Mouse (Mus musculus) spleen, adult 18-20 months (tissue): ENCODE results near the gene Plcxd2.

Source experiments
- DNase-seq, 2 experiments: peaks; one replicate each; pipeline ENCODE4 v3.0.0; 2022; ENCODE audit warnings: mixed read lengths in 2 of 2

Plcxd2 gene

GRCm38 (mm10) chr16:46010153-46010905 is at the start of gene Plcxd2:
Plcxd2 (minus strand) TSS chr16:46010218.
- DNase-seq: peak; percentile 90 to 93

- no peak for DNase-seq
Observed at GRCm38 (mm10) chr16:46046906-46047305, 36.9 kb upstream of the Plcxd2 start.

- DNase-seq: no peak
Observed at GRCm38 (mm10) chr16:46036261-46036660, 26.2 kb upstream of the Plcxd2 start.

GRCm38 (mm10) chr16:46033896-46034295 is 23.9 kb upstream of the Plcxd2 start:
- no peak for DNase-seq

- DNase-seq: no peak
Observed at GRCm38 (mm10) chr16:46022958-46023491, 13.0 kb upstream of the Plcxd2 start.

- DNase-seq: peak in 1 of 2 experiments; percentile 30
Observed at GRCm38 (mm10) chr16:46022189-46022928, 12.3 kb upstream of the Plcxd2 start.

- DNase-seq: no peak
Observed at GRCm38 (mm10) chr16:46021302-46021701, 11.3 kb upstream of the Plcxd2 start.

- no peak for DNase-seq
Observed at GRCm38 (mm10) chr16:46020396-46020795, 10.4 kb upstream of the Plcxd2 start.

- DNase-seq: no peak
Observed at GRCm38 (mm10) chr16:46019799-46020198, 9.8 kb upstream of the Plcxd2 start.

GRCm38 (mm10) chr16:46019359-46019758 is 9.3 kb upstream of the Plcxd2 start:
- no peak for DNase-seq

- DNase-seq: no peak
Observed at GRCm38 (mm10) chr16:46011696-46012095, 1.7 kb upstream of the Plcxd2 start.

GRCm38 (mm10) chr16:46010906-46011220 is 845 bp upstream of the Plcxd2 start:
- DNase-seq: peak; percentile 23 to 36

- DNase-seq: no peak
Observed at GRCm38 (mm10) chr16:46009717-46010116, 301 bp downstream of the Plcxd2 start.

- no peak for DNase-seq
Observed at GRCm38 (mm10) chr16:46008766-46009165, 1.3 kb downstream of the Plcxd2 start.

GRCm38 (mm10) chr16:46008036-46008605 is 1.9 kb downstream of the Plcxd2 start:
- DNase-seq: no peak

GRCm38 (mm10) chr16:46006261-46006660 is 3.8 kb downstream of the Plcxd2 start:
- no peak for DNase-seq

GRCm38 (mm10) chr16:46001550-46002166 is 8.4 kb downstream of the Plcxd2 start:
- no peak for DNase-seq

- no peak for DNase-seq
Observed at GRCm38 (mm10) chr16:46000976-46001375, 9.0 kb downstream of the Plcxd2 start.

- no peak for DNase-seq
Observed at GRCm38 (mm10) chr16:45999374-46000191, 10.4 kb downstream of the Plcxd2 start.

- no peak for DNase-seq
Observed at GRCm38 (mm10) chr16:45998231-45998630, 11.8 kb downstream of the Plcxd2 start.

- DNase-seq: no peak
Observed at GRCm38 (mm10) chr16:45990901-45991676, 18.9 kb downstream of the Plcxd2 start.
